Mouse (Mus musculus) ES-Bruce4 (cell line): Measurements from ENCODE around the gene Pitpnm2. TPM values are rescaled to one million over a fixed set of nuclear protein-coding genes. Genes with fewer than 3 reads are reported as not detected.

Experiments used
- H3K27ac ChIP-seq: 2 replicates; pipeline ENCODE4 v1.5.1; 2012; ENCODE audit warnings: low read length, inconsistent platforms; ENCODE audit not compliant: insufficient read depth
- H3K27me3 ChIP-seq: 2 replicates; pipeline ENCODE4 v1.6.1; 2012; ENCODE audit warnings: mild to moderate bottlenecking, low read length, inconsistent platforms; ENCODE audit not compliant: control insufficient read depth, poor library complexity, insufficient read depth, severe bottlenecking
- H3K36me3 ChIP-seq: 2 replicates; pipeline ENCODE4 v1.6.1; 2012; ENCODE audit warnings: inconsistent platforms, mild to moderate bottlenecking, low read length, moderate library complexity; ENCODE audit not compliant: control insufficient read depth, poor library complexity, insufficient read depth, severe bottlenecking
- H3K4me1 ChIP-seq: one replicate; pipeline ENCODE4 v1.8.1; 2011; ENCODE audit warnings: low read length; ENCODE audit not compliant: control insufficient read depth, insufficient read depth
- H3K4me3 ChIP-seq: 2 replicates; pipeline ENCODE4 v1.5.1; 2011; ENCODE audit warnings: low read depth, mild to moderate bottlenecking, low read length
- H3K9ac ChIP-seq: 2 replicates; pipeline ENCODE4 v1.6.1; 2012; ENCODE audit warnings: low read depth, mild to moderate bottlenecking, inconsistent platforms; ENCODE audit not compliant: poor library complexity, severe bottlenecking
- H3K9me3 ChIP-seq: replicated peaks from 2 replicates; pipeline ENCODE4 v1.6.1; 2012; ENCODE audit warnings: mild to moderate bottlenecking, low read length, inconsistent platforms; ENCODE audit not compliant: control insufficient read depth, poor library complexity, insufficient read depth, severe bottlenecking
- CTCF ChIP-seq: IDR thresholded peaks from one replicate; pipeline ENCODE4 v1.8.1; 2011; ENCODE audit warnings: low read depth, low read length
- EP300 ChIP-seq: IDR thresholded peaks from 2 replicates; pipeline ENCODE4 v1.6.1; 2011; ENCODE audit warnings: low read depth, low read length; ENCODE audit not compliant: insufficient read depth
- POLR2A ChIP-seq: IDR thresholded peaks from one replicate; pipeline ENCODE4 v1.8.1; 2011; ENCODE audit warnings: low read length; ENCODE audit not compliant: insufficient read depth
- polyA plus RNA-seq: library from polyadenylated mRNA; stranded (reverse); fragments of >200 nt; gene quantifications from 2 replicates; pipeline ENCODE4 v1.2.4, GENCODE M21; 2011; ENCODE audit warnings: low read depth; ENCODE audit not compliant: missing spikeins, insufficient read depth, insufficient read length

The Pitpnm2 gene
- polyA plus RNA-seq, 1 experiment, result 13.1 TPM

GRCm38 (mm10) chr5:124084588-124085173 is 164.9 kb downstream of the Pitpnm2 start:
- H3K27me3 ChIP-seq, result no peaks in the 10 kb centered on the region
- H3K9ac ChIP-seq, result no peak overlapping the region
- H3K36me3 ChIP-seq, result no peaks in the 10 kb centered on the region
- no peak overlapping the region for H3K27ac ChIP-seq
- no peak overlapping the region for H3K4me3 ChIP-seq
- no peaks in the 10 kb centered on the region for H3K9me3 ChIP-seq
- TF ChIP-seq CTCF (peak; percentile 100), EP300 (no peak)
- H3K4me1 ChIP-seq, result no peaks in the 10 kb centered on the region

- Histone ChIP-seq H3K27me3 (no peaks in the 10 kb centered on the region), H3K36me3 (no peaks in the 10 kb centered on the region), H3K9me3 (no peaks in the 10 kb centered on the region), H3K4me1 (no peaks in the 10 kb centered on the region), H3K4me3 (no peak overlapping the region), H3K9ac (no peak overlapping the region), H3K27ac (no peak overlapping the region)
- TF ChIP-seq CTCF (no peak), POLR2A (no peak), EP300 (no peak)
These were observed 165.5 kb downstream of the Pitpnm2 start for GRCm38 (mm10) chr5:124083850-124084587.

- Histone ChIP-seq H3K9ac (no peak overlapping the region), H3K4me1 (no peaks in the 10 kb centered on the region), H3K9me3 (no peaks in the 10 kb centered on the region), H3K27me3 (no peaks in the 10 kb centered on the region), H3K4me3 (no peak overlapping the region), H3K36me3 (no peaks in the 10 kb centered on the region), H3K27ac (no peak overlapping the region)
- no peak for TF ChIP-seq EP300
- no peak for TF ChIP-seq CTCF
These were observed 166.4 kb downstream of the Pitpnm2 start for GRCm38 (mm10) chr5:124082941-124083688.

- H3K9me3 ChIP-seq, result no peaks in the 10 kb centered on the region
- H3K27ac ChIP-seq, result no peak overlapping the region
- H3K9ac ChIP-seq, result no peak overlapping the region
- no peaks in the 10 kb centered on the region for H3K4me1 ChIP-seq
- no peaks in the 10 kb centered on the region for H3K36me3 ChIP-seq
- H3K4me3 ChIP-seq, result no peak overlapping the region
- TF ChIP-seq POLR2A, result no peak
- no peak for TF ChIP-seq EP300
- peak; percentile 1 for TF ChIP-seq CTCF
- H3K27me3 ChIP-seq, result no peaks in the 10 kb centered on the region
These were observed 167.1 kb downstream of the Pitpnm2 start for GRCm38 (mm10) chr5:124082447-124082846.

- Histone ChIP-seq H3K9ac (no peak overlapping the region), H3K36me3 (no peaks in the 10 kb centered on the region), H3K27me3 (no peaks in the 10 kb centered on the region), H3K4me1 (no peaks in the 10 kb centered on the region), H3K27ac (no peak overlapping the region), H3K9me3 (no peaks in the 10 kb centered on the region), H3K4me3 (no peak overlapping the region)
- TF ChIP-seq CTCF (no peak), EP300 (no peak), POLR2A (no peak)
These were observed 169.7 kb downstream of the Pitpnm2 start for GRCm38 (mm10) chr5:124079880-124080279.
